Mouse (Mus musculus) cortical plate, adult 2 months (tissue): ENCODE measurements around the gene Yif1a.

ENCODE experiments used
- CTCF ChIP-seq: fragments of 200-500 bp; IDR thresholded peaks from 2 replicates; pipeline ENCODE4 v1.5.1; 2011; ENCODE audit warnings: mild to moderate bottlenecking, control low read depth, low read length; ENCODE audit not compliant: insufficient read depth; ENCODE audit errors: extremely low read depth
- POLR2A ChIP-seq: fragments of 200-500 bp; IDR thresholded peaks from 2 replicates; pipeline ENCODE4 v1.6.1; 2011; ENCODE audit warnings: mild to moderate bottlenecking, low read length, control low read depth; ENCODE audit not compliant: insufficient read depth; ENCODE audit errors: extremely low read depth

- no peak for TF ChIP-seq CTCF
- TF ChIP-seq POLR2A = peak; percentile 67
These were observed 47.3 kb upstream of the Yif1a start, which contains the start of gene Brms1 for GRCm38 (mm10) chr19:5040862-5041523.
